ENCODE assay signal across 22 mouse cellular contexts in the genomic region with DNA sequence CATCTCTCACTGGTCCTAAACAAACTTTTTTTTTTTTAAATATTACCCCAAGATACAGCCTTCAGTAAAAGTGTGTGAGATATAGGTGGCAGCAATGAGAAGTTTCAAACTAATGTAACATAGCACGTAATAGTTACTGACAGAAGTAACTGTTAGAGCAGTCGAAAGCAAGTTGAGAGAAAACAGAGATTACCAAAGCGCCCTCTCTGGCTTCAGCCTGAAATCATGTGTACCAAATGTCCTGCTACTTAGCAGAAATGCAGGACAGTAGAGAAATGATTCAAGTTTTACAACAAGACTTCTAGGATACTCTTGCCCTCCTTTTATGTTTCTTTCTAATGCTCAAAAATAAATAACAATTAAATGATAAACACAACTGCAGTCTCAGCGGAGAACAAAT. TPM values are rescaled to one million over a fixed set of nuclear protein-coding genes. Genes with fewer than 3 reads are reported as not detected.
DNase-seq lines count a peak whose midpoint lies in the region; ATAC-seq and TF ChIP-seq lines count a peak whose summit lies in the region.
"Had no signal": no experiment of that assay in that cellular context is flagged by ENCODE, and none has a peak within 500 bp of the region (broad histone marks: within the 10 kb centered on the region; RNA-seq: fewer than 3 reads in every experiment).

No protein-coding gene starts in this region.

- peak overlapping the region; percentile 57 for H3K4me2 ChIP-seq in heart, embryonic 13.5 days
- H3K4me2 ChIP-seq: forebrain, embryonic 12.5 days; liver, embryonic 15.5 days; neural tube, embryonic 13.5 days had no signal

- peaks cover 39% of the 10 kb centered on the region for H3K4me1 ChIP-seq in heart, embryonic 13.5 days

- no peak for DNase-seq in heart, postnatal 25 days (ENCODE audit: low spot score)
- DNase-seq in layer of hippocampus, adult 2 months (ENCODE audit: low spot score in 2 of 2): no peak
- no peak for DNase-seq in layer of hippocampus, postnatal 36 days
- DNase-seq in 3T3-L1 (ENCODE audit: low read depth, low spot score) (peak; percentile 10), A20 (ENCODE audit: low read depth, low spot score) (peak; percentile 45)
- DNase-seq in cerebellum, adult 9-11 months: no peak
- DNase-seq: cerebellum, adult 2 months; gastrocnemius, postnatal 14 days; heart, postnatal 36 days; kidney, adult 18-20 months; right cerebral cortex, adult 18-20 months had no signal

- H3K36me3 ChIP-seq in heart, embryonic 13.5 days: no peaks in the 10 kb centered on the region
- H3K36me3 ChIP-seq: embryonic facial prominence, embryonic 10.5 days; forebrain, embryonic 12.5 days; G1E; liver, embryonic 15.5 days; midbrain, embryonic 10.5 days; neural tube, embryonic 13.5 days had no signal

- intact Hi-C loops in heart, postnatal 25 days (cut with DNase I): loop anchor here (10.0 kb wide), 1 partner anchor 816 kb away; a partner anchor contains a TSS

- ATAC-seq in heart, embryonic 13.5 days (ENCODE audit: extremely low read depth, insufficient number of reproducible peaks, low FRiP score, low TSS enrichment): no peak
- ATAC-seq: CD4-positive, CD25-positive, alpha-beta regulatory T cell, adult 4 months; hindbrain, embryonic 16.5 days had no signal

- peak overlapping the region; percentile 24; the same call in 1 of the 2 replicates for H3K4me3 ChIP-seq in heart, embryonic 13.5 days
- no peak overlapping the region for H3K4me3 ChIP-seq in layer of hippocampus, adult 2 months
- H3K4me3 ChIP-seq: embryonic facial prominence, embryonic 10.5 days; forebrain, embryonic 12.5 days; liver, embryonic 15.5 days; midbrain, embryonic 10.5 days; neural tube, embryonic 13.5 days had no signal

- peak; percentile 26; the same call in 1 of the 2 replicates for TF ChIP-seq CTCF in layer of hippocampus, adult 2 months (conservative IDR thresholded peaks at IDR 0.05)

- H3K27me3 ChIP-seq in heart, embryonic 13.5 days (replicated peaks): no peaks in the 10 kb centered on the region
- H3K27me3 ChIP-seq: forebrain, embryonic 12.5 days; liver, embryonic 15.5 days; neural tube, embryonic 13.5 days had no signal

- H3K9me3 ChIP-seq in heart, embryonic 13.5 days: no peaks in the 10 kb centered on the region
- H3K9me3 ChIP-seq: embryonic facial prominence, embryonic 10.5 days; forebrain, embryonic 12.5 days; G1E; liver, embryonic 15.5 days; midbrain, embryonic 10.5 days; neural tube, embryonic 13.5 days had no signal

- WGBS in heart, embryonic 13.5 days: 26% methylated on average over 4 of the region's 4 CpGs

- no peak overlapping the region for H3K9ac ChIP-seq in heart, embryonic 13.5 days
- H3K9ac ChIP-seq: forebrain, embryonic 12.5 days; liver, embryonic 15.5 days; neural tube, embryonic 13.5 days had no signal

- H3K27ac ChIP-seq in heart, embryonic 13.5 days (replicated peaks): peak overlapping the region; percentile 84
- peak overlapping the region; percentile 16; the same call in 1 of the 2 replicates for H3K27ac ChIP-seq in layer of hippocampus, adult 2 months
- H3K27ac ChIP-seq: embryonic facial prominence, embryonic 10.5 days; forebrain, embryonic 12.5 days; kidney, postnatal 0 days; liver, embryonic 15.5 days; macrophage; midbrain, embryonic 10.5 days; neural tube, embryonic 13.5 days had no signal

RNA-seq across cellular contexts. Expression of a gene that starts 4.3 kb away (rescaled TPM):
- 10.5 and 11.0 TPM in 2 replicates for polyA plus RNA-seq in heart, embryonic 13.5 days (2015; fragmentation: Nextera tagmentation; extraction: Ambion mirVana)
- total RNA-seq in heart, postnatal 25 days (2021): 10 to 100 TPM; 69.6 to 79.6 TPM
- 10 to 100 TPM; 80.3 to 83.6 TPM for total RNA-seq in layer of hippocampus, adult 2 months (2021)
- 10 to 100 TPM; 66.1 to 74.2 TPM for total RNA-seq in layer of hippocampus, postnatal 36 days (2021)

RNA-seq across cellular contexts. Expression of a gene that starts 49.8 kb away (rescaled TPM):
- polyA plus RNA-seq in heart, embryonic 13.5 days (2015; fragmentation: Nextera tagmentation; extraction: Ambion mirVana): 4.1 and 4.2 TPM in 2 replicates
- 1 to 10 TPM; 2.2 to 2.5 TPM for total RNA-seq in heart, postnatal 25 days (2021)
- 1 to 10 TPM; 5.5 TPM for total RNA-seq in layer of hippocampus, adult 2 months (2021)
- 1 to 10 TPM; 5.8 to 7.2 TPM for total RNA-seq in layer of hippocampus, postnatal 36 days (2021)
- polyA plus RNA-seq: G1E had no signal

Comparison
In these comparisons a context has a peak if more than half of its experiments do, and no peak if none do; other contexts are left out.
1. DNase-seq: peak in 3T3-L1 (single experiment) and A20 (single experiment); none in heart, postnatal 25 days (single experiment), layer of hippocampus, adult 2 months (0 of 2), layer of hippocampus, postnatal 36 days (0 of 2) and cerebellum, adult 9-11 months (single experiment).